Mouse (Mus musculus) G1E-ER4 (cell line): ENCODE data around the gene Tmem220. TPM values are rescaled to one million over a fixed set of nuclear protein-coding genes. Genes with fewer than 3 reads are reported as not detected.

Experiments used
- GATA1 ChIP-seq: IDR thresholded peaks from one replicate; pipeline ENCODE4 v1.8.0; 2012; ENCODE audit warnings: low read length, inconsistent platforms
- polyA plus RNA-seq: library from polyadenylated mRNA; stranded (reverse); fragments of >175 nt; gene quantifications from 2 replicates; pipeline ENCODE4 v1.2.3, GENCODE M21; 2012

The Tmem220 gene
- polyA plus RNA-seq, 1 experiment = not detected

DNA sequence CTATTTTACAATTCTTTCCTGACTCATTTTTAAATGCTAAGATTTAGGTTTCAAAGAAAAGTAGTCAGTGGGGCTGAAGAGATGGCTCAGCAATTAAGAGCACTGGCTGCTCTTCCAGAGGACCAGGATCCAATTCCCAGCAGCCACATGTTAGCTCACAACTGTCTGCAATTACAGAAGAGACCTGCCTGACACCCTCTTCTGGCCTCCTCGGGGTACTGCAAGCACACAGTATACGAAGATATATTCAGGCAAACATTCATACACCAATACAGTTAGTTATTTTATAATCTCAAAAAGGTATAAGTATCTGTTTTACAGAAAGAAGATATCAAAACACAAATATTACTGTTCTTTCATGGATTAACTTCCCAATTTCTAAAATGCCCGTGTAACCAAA lies 14.8 kb downstream of the Tmem220 start:
- no peak for TF ChIP-seq GATA1

DNA sequence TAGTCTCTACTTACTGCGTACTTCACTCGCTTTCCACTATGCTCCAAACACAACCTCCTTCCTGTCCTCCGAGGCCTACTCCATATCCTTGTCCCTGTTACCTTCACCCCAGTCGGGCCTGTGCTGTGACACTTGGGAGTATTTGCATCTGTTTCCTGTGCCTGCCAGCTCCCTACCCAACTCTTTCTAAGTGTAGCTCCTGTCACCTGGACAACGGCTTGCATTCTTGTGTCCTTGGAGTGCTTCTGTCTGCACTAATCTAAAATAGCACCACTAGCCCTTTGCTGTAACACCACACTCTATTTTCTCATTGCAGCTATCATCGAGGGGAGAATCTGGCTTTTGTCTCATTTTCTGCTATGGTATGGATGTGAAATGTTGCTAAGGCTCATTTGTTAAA lies 15.5 kb downstream of the Tmem220 start:
- no peak for TF ChIP-seq GATA1

GRCm38 (mm10) chr11:67043007-67043406 lies 18.1 kb downstream of the Tmem220 start:
- TF ChIP-seq GATA1 = no peak

DNA sequence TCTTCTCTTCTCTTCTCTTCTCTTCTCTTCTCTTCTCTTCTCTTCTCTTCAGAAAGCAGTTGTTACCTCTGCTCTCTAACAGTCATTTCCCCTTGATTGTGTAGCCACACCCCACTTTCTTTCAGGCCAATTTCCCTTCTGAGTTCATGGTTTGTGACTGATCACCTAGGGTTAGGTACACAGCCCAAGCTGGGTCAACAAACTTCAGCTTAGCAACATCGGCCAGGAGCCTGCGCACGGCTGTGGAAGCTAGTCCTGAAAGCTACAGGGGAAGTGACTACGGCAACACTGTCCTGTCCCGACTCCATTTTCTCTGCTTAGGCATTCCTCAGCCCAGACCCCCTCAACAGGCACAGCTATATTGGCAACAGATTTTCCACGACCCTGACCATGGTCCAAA lies 20.0 kb downstream of the Tmem220 start:
- TF ChIP-seq GATA1 = no peak

DNA sequence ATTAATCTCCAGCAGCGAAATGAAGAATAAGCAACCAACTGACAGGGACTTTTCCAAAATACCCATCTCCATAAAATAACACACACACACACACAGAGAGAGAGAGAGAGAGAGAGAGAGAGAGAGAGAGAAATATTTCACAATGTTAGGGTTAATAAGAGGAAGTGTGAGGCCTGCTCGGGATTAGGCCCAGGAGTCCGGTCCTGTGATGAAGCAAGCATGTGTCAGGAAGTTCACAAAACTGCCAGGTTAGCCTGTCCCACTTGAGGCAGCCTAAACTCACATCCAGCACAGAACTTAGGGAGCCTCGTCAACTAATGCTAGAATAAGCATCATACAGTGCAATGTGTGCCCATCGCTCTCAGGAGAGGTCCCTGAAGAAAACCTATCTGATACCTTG lies 22.2 kb downstream of the Tmem220 start:
- TF ChIP-seq GATA1 = no peak

DNA sequence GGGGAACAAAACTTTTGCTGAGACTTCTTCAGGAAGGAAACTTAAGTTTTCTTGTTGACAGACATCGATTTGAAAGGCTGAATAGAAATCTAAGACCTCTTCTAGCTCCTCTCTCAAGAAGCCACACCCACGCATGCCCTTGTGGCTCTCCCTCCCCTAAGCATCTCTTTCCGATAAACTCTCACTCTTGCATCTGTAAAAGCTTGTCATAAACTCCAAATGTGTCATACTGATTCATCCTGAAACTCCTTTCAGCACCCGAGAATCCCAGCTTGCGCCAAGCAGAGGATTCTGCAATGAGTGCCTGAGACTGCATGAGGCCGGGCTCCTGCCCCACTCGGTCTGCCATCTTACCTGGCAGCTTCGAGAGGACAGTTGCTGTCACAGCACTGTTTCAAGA lies 23.5 kb downstream of the Tmem220 start:
- TF ChIP-seq GATA1 = no peak

- no peak for TF ChIP-seq GATA1
Observed at GRCm38 (mm10) chr11:67049256-67049655, 24.3 kb downstream of the Tmem220 start.

DNA sequence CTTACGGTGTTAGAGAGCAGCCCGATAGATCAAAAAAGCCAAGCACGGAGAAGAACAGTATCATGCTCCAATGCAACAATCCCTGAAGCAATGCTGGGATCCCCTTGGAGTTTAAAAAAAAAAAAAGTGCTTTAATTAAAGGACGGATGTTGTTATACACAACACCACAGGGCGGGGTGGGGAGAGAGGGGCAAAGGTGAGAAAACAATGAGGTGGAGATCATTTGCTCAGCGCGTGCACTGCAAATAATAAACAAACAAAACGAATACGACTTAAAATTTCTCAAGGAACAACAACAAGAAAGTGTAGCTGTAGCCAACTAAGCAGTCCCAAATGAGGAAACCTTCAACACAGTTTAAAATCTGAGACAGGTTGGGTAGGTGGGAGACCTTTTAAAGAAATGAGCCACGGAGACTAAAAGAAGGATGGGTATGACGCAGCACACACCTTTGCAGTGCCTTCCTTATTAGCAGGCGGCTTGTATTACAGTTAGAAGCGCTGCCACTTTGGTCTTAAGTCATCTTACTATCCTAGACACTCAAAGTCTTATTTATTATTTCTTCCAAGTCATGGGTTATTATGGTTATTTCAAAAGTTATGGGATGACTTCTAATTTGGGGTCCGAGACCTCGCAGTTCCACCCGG lies 26.8 kb downstream of the Tmem220 start:
- no peak for TF ChIP-seq GATA1

GRCm38 (mm10) chr11:67052321-67052952 lies 27.5 kb downstream of the Tmem220 start, which contains the start of the genes Adprm and Sco1:
Gene Adprm (minus strand): TSS chr11:67052594.
Gene Sco1 (plus strand): TSS chr11:67052670.
- TF ChIP-seq GATA1 = no peak

DNA sequence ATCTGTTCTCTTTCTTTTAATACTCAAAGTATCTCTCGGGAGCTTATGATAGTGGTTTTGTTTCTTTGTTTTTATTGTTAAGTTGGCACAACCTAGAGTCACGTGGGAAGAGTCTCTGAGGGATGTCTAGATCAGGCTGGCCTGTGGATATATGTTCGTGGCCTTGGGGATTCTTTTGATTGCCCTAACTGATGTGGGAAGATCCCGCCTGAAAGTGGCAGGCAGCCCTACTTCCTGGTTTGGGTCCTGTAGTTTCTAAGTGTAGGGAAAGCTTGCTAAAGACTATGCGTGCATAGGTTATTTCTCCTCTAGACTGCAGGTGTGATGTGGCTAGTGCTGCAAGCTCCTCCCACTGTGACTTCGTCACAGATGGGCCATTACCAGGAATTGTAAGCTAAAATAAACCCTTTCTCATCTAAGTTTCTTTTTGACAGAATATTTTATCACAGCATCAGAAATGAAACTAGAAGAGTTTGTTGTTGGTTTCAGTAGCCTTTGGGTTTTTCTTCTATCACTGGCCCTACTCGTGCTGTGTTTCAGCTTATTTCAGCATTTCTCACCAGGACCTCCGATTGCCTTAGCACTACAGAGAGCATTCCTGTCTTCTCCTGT lies 29.9 kb downstream of the Tmem220 start:
- TF ChIP-seq GATA1 = no peak

- TF ChIP-seq GATA1 = no peak
Observed at GRCm38 (mm10) chr11:67061311-67061710, 36.4 kb downstream of the Tmem220 start.

DNA sequence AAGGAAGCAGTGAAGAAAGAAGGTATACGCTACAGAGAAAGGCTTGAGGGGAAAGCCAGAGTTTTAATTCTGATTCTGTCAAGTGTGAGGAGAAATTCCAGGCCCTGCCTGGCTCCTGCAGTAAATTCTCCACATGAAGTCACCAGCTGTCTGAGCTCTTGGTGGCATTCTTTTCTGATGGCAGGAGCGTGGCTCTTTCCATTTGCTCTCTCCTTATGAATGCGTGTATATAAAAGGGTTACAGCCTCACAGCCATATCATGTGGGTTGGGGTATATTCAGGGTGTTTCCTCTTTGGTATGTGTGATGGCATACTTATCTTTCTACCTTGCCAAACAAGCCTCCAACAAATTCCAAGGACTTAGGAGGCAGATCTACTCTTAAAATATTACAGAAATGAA lies 37.8 kb downstream of the Tmem220 start:
- no peak for TF ChIP-seq GATA1

DNA sequence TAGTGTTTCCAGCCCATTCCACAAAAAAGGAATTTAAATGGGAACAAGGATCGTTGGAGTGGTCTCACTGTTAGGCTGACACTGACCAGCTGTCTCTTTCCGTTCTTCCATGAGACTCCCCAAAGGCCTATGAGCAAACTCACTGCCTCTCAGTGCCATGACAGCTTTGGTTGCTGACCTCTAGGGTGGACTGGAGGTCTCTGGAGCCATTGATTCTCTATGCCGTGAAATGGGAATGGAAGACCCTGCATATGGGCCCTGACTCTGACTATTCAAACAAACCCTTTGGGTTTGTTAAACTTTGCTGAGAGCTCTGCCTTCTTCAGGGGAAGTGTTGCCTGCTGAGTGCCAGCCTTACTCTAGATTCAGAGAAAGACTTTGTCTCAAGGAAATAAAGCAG lies 42.8 kb downstream of the Tmem220 start:
- TF ChIP-seq GATA1 = no peak

- TF ChIP-seq GATA1 = no peak
Observed at GRCm38 (mm10) chr11:67072615-67073130, 47.7 kb downstream of the Tmem220 start.

- TF ChIP-seq GATA1 = no peak
Observed at GRCm38 (mm10) chr11:67075036-67075435, 50.1 kb downstream of the Tmem220 start.

DNA sequence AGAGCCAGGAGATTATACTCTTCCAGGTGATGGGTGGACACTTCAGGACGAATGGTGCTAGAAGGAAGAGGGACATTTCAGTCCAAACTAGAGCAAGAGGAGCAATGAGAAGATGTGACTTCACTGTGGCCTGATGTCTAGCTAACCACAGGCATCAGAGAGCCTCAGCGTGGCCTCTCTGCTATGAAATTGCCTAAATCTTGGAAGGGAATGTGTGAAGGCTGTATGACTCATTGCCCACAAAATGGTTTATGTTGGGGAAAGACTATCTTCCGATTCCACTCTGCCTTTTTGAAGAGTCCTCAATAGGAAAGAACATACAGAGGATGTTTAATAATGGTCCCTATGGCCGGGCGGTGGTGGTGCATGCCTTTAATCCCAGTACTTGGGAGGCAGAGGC lies 51.8 kb downstream of the Tmem220 start:
- TF ChIP-seq GATA1 = no peak

- TF ChIP-seq GATA1 = no peak
Observed at GRCm38 (mm10) chr11:67077435-67077834, 52.5 kb downstream of the Tmem220 start.

DNA sequence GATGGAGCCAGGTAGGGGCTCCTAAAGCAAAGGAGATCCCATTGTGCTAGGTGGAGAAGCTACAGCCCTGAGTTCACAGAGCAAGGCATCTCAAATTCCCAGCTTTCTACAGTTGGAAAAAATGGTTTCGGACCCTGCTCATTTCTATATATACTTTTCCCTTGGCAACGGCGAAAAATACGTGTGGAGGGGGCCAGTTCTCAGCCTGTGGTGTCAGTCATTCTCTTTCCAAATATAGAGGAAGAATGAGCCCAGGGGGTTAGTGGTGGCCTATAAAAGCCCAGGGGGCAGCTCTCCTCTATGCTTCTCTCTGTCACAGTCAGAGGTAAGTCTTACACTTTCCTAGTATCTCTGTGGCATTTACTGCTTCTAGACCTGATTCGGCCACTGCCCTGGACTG lies 53.0 kb downstream of the Tmem220 start, which contains the start of gene Myh3:
Myh3 (plus strand) TSS at position 301 of the 400 bp plus-strand sequence.
- no peak for TF ChIP-seq GATA1
